Mouse (Mus musculus): ENCODE data around the gene Elovl5. TPM values are rescaled to one million over a fixed set of nuclear protein-coding genes. Genes with fewer than 3 reads are reported as not detected.
A peak's percentile ranks its signal among the peaks of the same experiment; 100 is the strongest.

Elovl5 gene
- polyA plus RNA-seq (2016; fragmentation: Nextera tagmentation; extraction: Ambion mirVana) = 84.9 and 86.5 TPM in 2 replicates

DNA sequence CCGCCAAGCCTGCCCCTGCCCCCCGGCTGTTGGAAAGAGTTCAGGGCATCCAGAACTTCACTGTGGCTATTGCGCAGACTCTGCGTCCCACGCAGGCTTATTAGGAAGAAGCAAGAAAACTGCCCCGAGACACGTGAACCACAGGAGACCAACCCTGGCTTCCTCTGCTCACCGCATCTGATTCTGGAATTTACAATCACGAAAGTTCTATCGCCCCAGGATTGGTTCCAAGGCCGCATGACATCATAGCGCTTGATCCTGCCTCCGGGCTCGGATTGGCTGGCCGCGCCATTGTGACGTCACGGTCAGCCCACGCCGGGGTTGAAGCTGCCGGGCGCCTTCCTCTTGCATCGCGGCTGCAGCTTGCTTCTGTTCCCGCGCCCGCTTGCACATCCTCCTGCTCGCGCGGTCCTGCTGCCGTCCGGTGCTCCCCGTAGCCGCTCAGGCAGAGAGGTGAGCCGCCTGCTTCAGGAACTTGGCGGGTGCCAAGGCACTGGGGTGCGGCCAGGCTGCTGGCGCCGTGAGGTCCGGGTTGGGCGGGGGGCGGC lies at the start of gene Elovl5:
Gene Elovl5, plus strand, starts transcription at position 291 of the 548 bp plus-strand sequence.
- no peaks in the 10 kb centered on the region for H3K9me3 ChIP-seq (replicated peaks)
- under 1% methylated on average over 42 of the region's 42 CpGs for WGBS
- no peaks in the 10 kb centered on the region for H3K27me3 ChIP-seq (replicated peaks)

GRCm38 (mm10) chr9:77891501-77891900 lies 25.7 kb upstream of the Elovl5 start:
- no peaks in the 10 kb centered on the region for H3K27me3 ChIP-seq (replicated peaks)
- no peaks in the 10 kb centered on the region for H3K36me3 ChIP-seq
- no peak overlapping the region for H3K9ac ChIP-seq
- H3K9me3 ChIP-seq (replicated peaks) = no peaks in the 10 kb centered on the region
- no peak overlapping the region for H3K27ac ChIP-seq (ENCODE audit: poor library complexity, severe bottlenecking)
- H3K4me3 ChIP-seq = no peak overlapping the region
- no peak overlapping the region for H3K4me2 ChIP-seq
- H3K4me1 ChIP-seq (replicated peaks) = no peaks in the 10 kb centered on the region
- WGBS = 76% methylated on average over 4 of the region's 4 CpGs
- ATAC-seq (ENCODE audit: insufficient number of reproducible peaks, low FRiP score) = no peak

More for the DNA sequence above, at the start of gene Elovl5:
- H3K36me3 ChIP-seq = no peaks in the 10 kb centered on the region
- peak within 1 kb of the TSS; percentile 95 for H3K9ac ChIP-seq
- peak; percentile 93 for ATAC-seq (ENCODE audit: insufficient number of reproducible peaks, low FRiP score)
- peak within 1 kb of the TSS; percentile 93 for H3K27ac ChIP-seq (ENCODE audit: poor library complexity, severe bottlenecking)
- peaks cover 41% of the 10 kb centered on the region for H3K4me1 ChIP-seq (replicated peaks)
- peak within 1 kb of the TSS; percentile 99 for H3K4me3 ChIP-seq
- H3K4me2 ChIP-seq = peak within 1 kb of the TSS; percentile 69

- H3K9ac ChIP-seq = no peak overlapping the region
- ATAC-seq (ENCODE audit: insufficient number of reproducible peaks, low FRiP score) = no peak
- no peak overlapping the region for H3K4me3 ChIP-seq
- H3K36me3 ChIP-seq = no peaks in the 10 kb centered on the region
- H3K27me3 ChIP-seq (replicated peaks) = no peaks in the 10 kb centered on the region
- no peaks in the 10 kb centered on the region for H3K4me1 ChIP-seq (replicated peaks)
- H3K27ac ChIP-seq (ENCODE audit: poor library complexity, severe bottlenecking) = no peak overlapping the region
- WGBS = 59% methylated on average over 7 of the region's 7 CpGs
- no peak overlapping the region for H3K4me2 ChIP-seq
- no peaks in the 10 kb centered on the region for H3K9me3 ChIP-seq (replicated peaks)
These were observed 18.6 kb upstream of the Elovl5 start for GRCm38 (mm10) chr9:77898551-77898950.

DNA sequence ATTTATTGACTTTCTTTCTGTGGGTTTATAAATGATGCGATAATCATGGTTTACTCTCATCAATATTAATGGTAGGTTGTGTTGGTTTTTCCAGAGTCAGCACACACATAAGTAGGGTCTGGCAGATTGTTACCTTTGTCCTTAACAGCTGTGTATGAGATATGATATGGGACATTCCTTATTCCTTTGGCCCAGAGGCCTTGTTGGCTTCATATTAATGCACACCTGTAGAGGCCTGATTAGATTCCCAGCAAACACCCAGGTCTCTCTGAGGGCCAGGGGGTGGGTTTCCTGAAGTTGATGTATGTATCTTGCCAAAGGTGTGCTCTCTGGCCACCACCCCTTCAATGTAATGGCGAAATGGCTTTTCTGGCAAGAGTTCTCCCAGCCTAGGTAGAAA lies 13.0 kb upstream of the Elovl5 start:
- Histone ChIP-seq H3K36me3 (no peaks in the 10 kb centered on the region), H3K9me3 (replicated peaks) (0 out of 2 replicates have a peak, but pooled peaks cover 3% of the 10 kb centered on the region), H3K4me1 (replicated peaks) (no peaks in the 10 kb centered on the region), H3K27me3 (replicated peaks) (no peaks in the 10 kb centered on the region), H3K4me2 (no peak overlapping the region), H3K27ac (ENCODE audit: poor library complexity, severe bottlenecking) (no peak overlapping the region), H3K9ac (no peak overlapping the region), H3K4me3 (no peak overlapping the region)
- 86% methylated on average over 2 of the region's 2 CpGs for WGBS
- no peak for ATAC-seq (ENCODE audit: insufficient number of reproducible peaks, low FRiP score)

DNA sequence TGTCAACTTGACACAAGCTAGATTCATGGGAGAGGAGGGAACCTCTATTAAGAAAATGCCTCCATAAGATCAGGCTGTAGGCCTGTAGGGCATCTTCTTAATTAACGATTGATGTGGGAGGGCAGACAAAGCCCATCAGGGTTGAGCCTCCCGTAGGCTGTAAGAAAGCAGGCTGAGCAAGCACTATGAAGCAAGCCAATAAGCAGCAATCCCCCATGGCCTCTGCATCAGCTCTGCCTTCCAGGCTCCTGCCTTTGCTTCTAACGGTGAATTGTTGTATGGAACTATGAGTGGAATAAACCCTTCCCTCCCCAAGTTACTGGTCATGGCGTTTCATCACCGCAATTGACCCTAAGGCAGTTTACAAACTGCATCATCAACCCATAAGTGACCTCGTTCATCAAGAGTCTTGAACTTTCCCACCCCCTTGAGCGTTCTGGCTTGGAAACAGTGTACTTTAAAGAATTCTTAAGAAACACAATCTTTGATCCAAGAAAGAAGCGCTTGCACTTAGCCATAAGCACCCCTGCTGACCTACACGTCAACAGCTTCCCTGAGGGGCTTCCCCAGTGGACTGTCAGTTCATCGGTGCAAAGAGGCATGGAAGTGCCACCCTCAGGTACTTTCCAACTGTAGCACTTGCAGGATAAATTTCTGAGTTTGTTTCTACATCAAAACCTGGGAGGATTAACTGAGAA lies 7.4 kb upstream of the Elovl5 start:
- peak overlapping the region; percentile 81 for H3K9ac ChIP-seq
- no peak for ATAC-seq (ENCODE audit: insufficient number of reproducible peaks, low FRiP score)
- no peaks in the 10 kb centered on the region for H3K36me3 ChIP-seq
- no peaks in the 10 kb centered on the region for H3K27me3 ChIP-seq (replicated peaks)
- peak overlapping the region; percentile 68 for H3K4me2 ChIP-seq
- 29% methylated on average over 10 of the region's 10 CpGs for WGBS
- H3K27ac ChIP-seq (ENCODE audit: poor library complexity, severe bottlenecking) = peak overlapping the region; percentile 90
- H3K4me1 ChIP-seq (replicated peaks) = peaks cover 13% of the 10 kb centered on the region
- peak overlapping the region; percentile 67 for H3K4me3 ChIP-seq
- H3K9me3 ChIP-seq (replicated peaks) = 0 out of 2 replicates have a peak, but pooled peaks cover 3% of the 10 kb centered on the region

- peak; percentile 98 for ATAC-seq (ENCODE audit: insufficient number of reproducible peaks, low FRiP score)
- Histone ChIP-seq H3K4me1 (replicated peaks) (peaks cover 13% of the 10 kb centered on the region), H3K9ac (peak overlapping the region; percentile 81), H3K36me3 (no peaks in the 10 kb centered on the region), H3K4me2 (peak overlapping the region; percentile 68), H3K9me3 (replicated peaks) (0 out of 2 replicates have a peak, but pooled peaks cover 3% of the 10 kb centered on the region), H3K27ac (ENCODE audit: poor library complexity, severe bottlenecking) (peak overlapping the region; percentile 90), H3K27me3 (replicated peaks) (no peaks in the 10 kb centered on the region), H3K4me3 (peak overlapping the region; percentile 67)
- under 1% methylated on average over 58 of the region's 68 CpGs for WGBS
These were observed 6.6 kb upstream of the Elovl5 start for GRCm38 (mm10) chr9:77910270-77911240.

GRCm38 (mm10) chr9:77911508-77912229 lies 5.5 kb upstream of the Elovl5 start:
- H3K27me3 ChIP-seq (replicated peaks) = no peaks in the 10 kb centered on the region
- no peak overlapping the region for H3K9ac ChIP-seq
- ATAC-seq (ENCODE audit: insufficient number of reproducible peaks, low FRiP score) = no peak
- WGBS = 38% methylated on average over 7 of the region's 7 CpGs
- H3K27ac ChIP-seq (ENCODE audit: poor library complexity, severe bottlenecking) = peak overlapping the region; percentile 90
- H3K4me1 ChIP-seq (replicated peaks) = peaks cover 13% of the 10 kb centered on the region
- peak overlapping the region; percentile 68 for H3K4me2 ChIP-seq
- H3K36me3 ChIP-seq = no peaks in the 10 kb centered on the region
- peak overlapping the region; percentile 67 for H3K4me3 ChIP-seq
- 0 out of 2 replicates have a peak, but pooled peaks cover 3% of the 10 kb centered on the region for H3K9me3 ChIP-seq (replicated peaks)

- H3K4me2 ChIP-seq = peak overlapping the region; percentile 39
- no peaks in the 10 kb centered on the region for H3K36me3 ChIP-seq
- peak overlapping the region; percentile 50; the same call in 1 of the 2 replicates for H3K27ac ChIP-seq (ENCODE audit: poor library complexity, severe bottlenecking)
- H3K9me3 ChIP-seq (replicated peaks) = 0 out of 2 replicates have a peak, but pooled peaks cover 1% of the 10 kb centered on the region
- no peak overlapping the region for H3K9ac ChIP-seq
- peaks cover 13% of the 10 kb centered on the region for H3K4me1 ChIP-seq (replicated peaks)
- H3K27me3 ChIP-seq (replicated peaks) = no peaks in the 10 kb centered on the region
- 44% methylated on average over 6 of the region's 6 CpGs for WGBS
- no peak overlapping the region for H3K4me3 ChIP-seq
- ATAC-seq (ENCODE audit: insufficient number of reproducible peaks, low FRiP score) = no peak
These were observed 4.9 kb upstream of the Elovl5 start for GRCm38 (mm10) chr9:77912246-77912645.

GRCm38 (mm10) chr9:77914616-77915015 lies 2.5 kb upstream of the Elovl5 start:
- H3K4me1 ChIP-seq (replicated peaks) = peaks cover 25% of the 10 kb centered on the region
- WGBS = 75% methylated on average over 4 of the region's 4 CpGs

GRCm38 (mm10) chr9:77915791-77916190 lies 1.4 kb upstream of the Elovl5 start:
- no peak for ATAC-seq (ENCODE audit: insufficient number of reproducible peaks, low FRiP score)
- no peak overlapping the region for H3K4me3 ChIP-seq
- H3K4me1 ChIP-seq (replicated peaks) = peaks cover 32% of the 10 kb centered on the region
- no peak overlapping the region for H3K9ac ChIP-seq
- H3K27me3 ChIP-seq (replicated peaks) = no peaks in the 10 kb centered on the region
- H3K27ac ChIP-seq (ENCODE audit: poor library complexity, severe bottlenecking) = no peak overlapping the region
- WGBS = 44% methylated on average over 4 of the region's 4 CpGs
- H3K4me2 ChIP-seq = no peak overlapping the region
- H3K36me3 ChIP-seq = no peaks in the 10 kb centered on the region
- H3K9me3 ChIP-seq (replicated peaks) = no peaks in the 10 kb centered on the region

More at GRCm38 (mm10) chr9:77914616-77915015, 2.5 kb upstream of the Elovl5 start:
- no peak overlapping the region for H3K27ac ChIP-seq (ENCODE audit: poor library complexity, severe bottlenecking)
- no peaks in the 10 kb centered on the region for H3K36me3 ChIP-seq
- H3K4me2 ChIP-seq = no peak overlapping the region
- H3K4me3 ChIP-seq = no peak overlapping the region
- no peak for ATAC-seq (ENCODE audit: insufficient number of reproducible peaks, low FRiP score)
- H3K9me3 ChIP-seq (replicated peaks) = no peaks in the 10 kb centered on the region
- no peaks in the 10 kb centered on the region for H3K27me3 ChIP-seq (replicated peaks)
- no peak overlapping the region for H3K9ac ChIP-seq

Measured in heart, embryonic 12.5 days (tissue).